Mouse (Mus musculus): ENCODE measurements around the gene Foxk1.

DNA sequence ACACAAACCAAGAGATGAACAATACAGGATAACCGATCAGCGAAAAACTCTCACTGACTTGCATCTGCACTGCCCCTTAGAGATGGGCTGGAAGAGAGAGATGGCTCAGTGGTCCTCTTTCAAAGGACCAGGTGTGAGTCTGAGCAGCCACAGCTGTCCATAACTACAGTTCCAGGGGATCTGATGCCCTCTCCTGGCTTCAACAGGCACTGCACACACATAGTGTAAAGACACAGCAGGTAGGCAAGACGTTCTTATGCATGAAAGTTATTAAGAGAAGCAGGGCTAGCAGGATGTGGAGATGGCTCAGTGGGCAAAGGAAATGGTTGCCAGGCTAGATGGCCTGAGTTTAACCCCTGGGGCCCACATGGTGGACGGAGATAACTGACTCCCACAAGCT, 13.6 kb upstream of the Foxk1 start:
- TF ChIP-seq CHD2 (IDR thresholded peaks at IDR 0.05; ENCODE audit: low read depth, low read length) (no peak), ZC3H11A (IDR thresholded peaks at IDR 0.05; ENCODE audit: borderline replicate concordance, low read depth, low read length) (no peak), HCFC1 (IDR thresholded peaks at IDR 0.05; ENCODE audit: borderline replicate concordance, insufficient read depth, low read length) (no peak), MAFK (IDR thresholded peaks at IDR 0.05; ENCODE audit: insufficient read depth, low read depth, low read length) (no peak)
